Mouse (Mus musculus) embryo, embryonic 10.5 days (tissue): ENCODE results near the gene Gm20388.

Source experiments
- DNase-seq: peaks from one replicate; pipeline ENCODE4 v3.0.0-alpha.2; 2015; ENCODE audit warnings: low spot score

Gm20388 gene

DNA sequence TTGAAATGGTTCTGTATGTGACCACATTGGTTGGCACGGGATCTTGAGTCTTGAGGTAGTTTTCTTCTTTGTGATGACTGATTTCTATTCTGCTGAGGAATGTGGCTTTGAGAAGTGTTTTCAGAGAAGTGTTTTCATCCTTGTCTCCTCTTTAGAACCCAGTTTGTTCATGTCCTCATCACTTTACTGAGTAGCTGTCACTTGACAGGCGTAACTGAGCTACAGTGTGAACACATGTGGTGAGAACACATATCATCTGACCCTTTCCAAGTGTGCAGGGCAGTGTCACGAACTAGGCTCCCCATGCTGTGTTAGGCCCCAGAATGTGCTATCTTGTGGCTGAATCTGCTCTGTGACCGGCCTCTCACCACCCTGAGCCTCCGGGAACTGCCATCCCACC lies 2181.8 kb downstream of the Gm20388 start:
- no peak for DNase-seq

DNA sequence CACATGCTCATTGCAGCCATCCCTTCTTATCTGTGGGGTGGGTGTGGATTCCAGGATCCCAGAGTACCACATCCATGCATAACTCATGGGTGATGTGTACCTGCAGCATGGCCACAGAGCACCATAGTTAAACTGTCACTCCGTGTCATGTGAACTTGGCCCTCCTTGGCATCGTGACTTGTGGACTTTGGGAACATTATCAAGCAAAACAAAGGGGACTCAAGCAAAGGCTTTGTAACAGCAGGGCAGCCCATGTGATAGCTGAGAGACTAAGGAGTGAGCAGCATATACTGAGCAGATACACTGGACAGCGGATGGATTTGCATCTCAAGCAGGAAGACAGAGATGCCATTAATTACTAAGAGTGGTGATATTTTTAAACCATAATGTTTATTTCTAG lies 2188.1 kb downstream of the Gm20388 start:
- DNase-seq, result no peak

DNA sequence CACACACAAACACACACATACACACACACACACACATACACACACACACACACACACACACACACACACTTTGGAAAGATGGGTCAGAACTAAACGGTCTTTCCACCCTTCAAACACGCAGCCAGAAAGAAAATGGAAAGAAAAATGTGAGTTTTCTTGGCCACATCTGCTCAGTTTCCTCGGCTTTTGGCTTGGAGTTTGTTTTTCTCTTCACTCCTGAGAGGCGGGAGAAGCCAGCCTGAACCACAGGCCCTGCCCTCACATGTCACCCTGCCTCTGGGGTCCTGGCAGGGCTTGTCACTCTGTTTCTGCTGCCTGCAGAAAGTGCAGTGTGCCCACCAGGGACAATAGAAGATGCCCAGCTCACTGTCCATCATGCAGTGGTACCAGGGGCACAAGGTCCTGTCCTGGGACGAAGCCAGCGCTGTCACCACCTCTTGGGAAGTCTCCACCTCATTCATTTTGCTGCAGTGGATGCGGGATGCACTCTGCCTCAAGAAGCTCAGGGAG lies 2189.1 kb downstream of the Gm20388 start:
- no peak for DNase-seq

DNA sequence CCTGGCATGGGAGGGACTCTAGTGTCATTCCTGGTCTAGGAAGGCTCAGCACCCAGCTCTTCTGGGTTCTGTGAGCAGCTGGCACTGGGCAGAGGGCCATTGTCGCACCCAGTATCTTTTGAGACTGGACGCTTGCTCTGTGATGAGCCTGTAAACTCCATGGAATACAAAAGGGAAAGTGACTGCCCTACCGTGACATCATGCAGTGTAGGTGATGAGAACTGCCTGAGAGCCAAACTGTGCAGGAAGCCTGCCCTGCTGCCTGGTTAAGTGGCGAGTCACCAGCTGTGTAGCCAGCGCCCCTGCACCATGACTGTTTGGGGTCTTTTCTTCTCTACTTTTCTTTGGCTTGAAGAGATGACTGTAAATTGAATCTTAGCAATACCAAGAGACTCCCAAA lies 2191.2 kb downstream of the Gm20388 start:
- no peak for DNase-seq

DNA sequence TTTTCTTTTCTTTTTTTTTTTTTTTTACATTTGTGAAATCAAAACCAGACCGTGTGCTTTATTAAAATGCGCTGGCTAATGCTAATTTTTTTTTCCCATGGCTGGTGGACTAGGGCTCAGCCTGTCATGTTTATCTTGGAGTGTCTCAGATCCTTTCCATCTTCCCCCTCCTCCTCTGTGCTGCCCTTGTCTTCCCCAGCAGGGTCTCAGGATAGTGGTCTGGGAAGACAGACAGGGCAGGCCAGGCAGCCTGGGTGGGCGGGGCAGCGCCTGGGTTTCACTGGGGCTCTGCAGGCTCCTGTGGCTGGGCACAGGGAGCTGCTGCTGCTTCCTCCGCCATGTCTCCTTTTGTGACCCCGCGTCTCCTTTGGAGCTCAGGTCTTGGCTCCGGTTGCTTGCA lies 2191.6 kb downstream of the Gm20388 start:
- DNase-seq, result peak; percentile 60

DNA sequence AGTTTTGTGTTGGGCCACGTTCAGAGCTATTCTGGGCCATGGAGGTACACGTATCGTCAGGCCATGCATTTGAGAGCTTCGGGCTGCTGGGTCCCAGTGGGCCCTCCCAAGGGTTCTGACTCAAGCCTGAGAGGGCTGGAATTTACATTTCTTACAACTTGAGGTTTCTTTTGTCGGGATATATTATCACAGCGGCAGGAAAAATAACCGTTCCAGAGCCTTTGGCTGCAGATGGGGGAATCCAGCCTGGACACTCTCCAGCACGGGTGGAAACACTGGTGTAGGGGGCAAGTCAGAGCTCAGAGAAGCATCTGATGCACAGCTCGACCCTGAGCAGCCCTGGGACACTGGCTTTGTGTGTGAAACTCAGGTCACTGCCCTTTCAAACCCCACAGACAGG lies 2192.6 kb downstream of the Gm20388 start:
- DNase-seq, result no peak

DNA sequence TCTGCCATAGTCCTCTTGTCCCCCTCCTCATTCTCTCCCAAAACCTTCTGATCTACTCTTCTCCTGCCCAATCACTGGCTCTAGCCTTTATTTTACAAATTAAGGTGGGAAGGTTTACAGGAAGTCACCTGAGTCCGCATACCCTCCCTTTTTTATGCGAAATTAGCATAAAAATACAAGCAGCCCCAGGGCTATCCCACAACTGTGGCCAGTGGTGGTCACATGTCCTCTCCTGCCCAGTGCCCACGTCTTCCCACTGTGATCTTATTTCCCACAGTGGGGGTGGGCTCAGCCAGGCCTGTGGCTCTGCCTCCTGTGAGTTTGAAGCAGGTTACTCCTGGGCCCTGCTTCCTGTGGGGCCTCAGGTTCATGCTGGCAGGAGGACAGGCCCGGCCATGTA lies 2194.0 kb downstream of the Gm20388 start:
- no peak for DNase-seq

DNA sequence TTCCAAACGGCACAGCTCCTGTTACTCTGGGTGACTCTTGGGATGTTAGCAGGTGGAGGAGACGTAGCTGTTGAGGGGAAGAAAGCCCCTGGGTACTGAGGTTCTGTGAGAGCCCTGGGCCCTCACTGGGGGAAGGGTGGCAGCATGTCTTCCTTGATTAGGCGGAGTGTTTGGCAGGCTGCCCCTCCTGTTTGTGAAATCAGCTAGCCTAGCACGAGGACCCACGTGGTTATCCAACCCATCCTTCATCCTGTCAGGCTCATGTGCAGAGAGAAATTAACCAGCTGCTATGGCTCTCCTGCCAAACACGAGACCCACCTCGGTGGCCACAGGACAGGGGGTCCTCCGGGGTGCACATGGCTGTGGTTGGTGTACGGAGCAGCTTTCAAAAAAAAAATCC lies 2195.6 kb downstream of the Gm20388 start:
- peak; percentile 45 for DNase-seq

DNA sequence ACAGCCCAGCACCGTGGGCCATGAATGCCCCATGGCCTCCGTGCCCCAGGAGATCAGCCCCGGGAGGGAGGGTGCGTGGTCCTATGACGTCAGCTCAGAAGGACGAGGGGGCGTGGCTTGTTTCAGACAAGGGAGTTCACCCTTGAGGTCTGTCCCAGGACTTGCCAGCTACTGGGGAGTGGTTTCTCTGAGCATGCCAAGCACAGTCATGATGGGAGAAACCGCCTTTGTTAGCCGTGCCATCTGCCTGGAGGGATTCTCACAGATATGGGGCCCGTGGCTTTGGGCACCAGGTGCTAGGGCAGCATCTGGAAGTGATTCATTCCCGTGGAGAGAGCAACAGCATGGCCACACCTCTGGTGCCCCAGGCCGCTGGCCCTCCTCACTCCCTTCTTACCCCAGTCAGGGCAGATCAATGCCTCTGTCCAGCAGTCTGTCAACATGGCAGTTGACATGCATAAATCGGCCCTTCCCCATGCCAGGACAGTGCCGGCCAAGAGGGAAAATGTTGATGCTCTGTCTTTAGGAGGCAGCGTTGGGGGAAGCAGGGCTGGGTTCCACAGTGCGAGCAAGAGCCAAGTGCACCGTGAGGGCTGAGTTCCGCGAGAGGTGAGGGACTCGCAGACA lies 2199.7 kb downstream of the Gm20388 start:
- no peak for DNase-seq

DNA sequence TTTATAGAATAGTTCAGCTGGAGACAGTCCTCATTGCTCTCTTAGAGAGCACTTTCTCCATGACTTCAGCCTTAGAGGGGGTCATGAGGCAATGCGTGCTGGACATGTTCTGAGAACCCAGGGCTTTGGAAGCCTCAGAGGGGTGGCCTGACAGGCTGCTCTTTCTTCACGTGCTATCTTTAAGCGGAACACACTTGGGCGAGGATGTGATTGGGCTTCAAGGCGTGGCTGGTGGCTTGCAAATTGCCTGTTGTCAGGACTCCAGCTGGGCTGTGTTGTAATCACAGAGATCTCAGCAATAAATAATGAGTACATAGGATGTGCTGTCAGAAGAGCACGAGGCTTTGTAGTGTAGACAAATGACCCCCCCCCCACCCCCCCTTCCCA lies 2200.2 kb downstream of the Gm20388 start:
- no peak for DNase-seq

DNA sequence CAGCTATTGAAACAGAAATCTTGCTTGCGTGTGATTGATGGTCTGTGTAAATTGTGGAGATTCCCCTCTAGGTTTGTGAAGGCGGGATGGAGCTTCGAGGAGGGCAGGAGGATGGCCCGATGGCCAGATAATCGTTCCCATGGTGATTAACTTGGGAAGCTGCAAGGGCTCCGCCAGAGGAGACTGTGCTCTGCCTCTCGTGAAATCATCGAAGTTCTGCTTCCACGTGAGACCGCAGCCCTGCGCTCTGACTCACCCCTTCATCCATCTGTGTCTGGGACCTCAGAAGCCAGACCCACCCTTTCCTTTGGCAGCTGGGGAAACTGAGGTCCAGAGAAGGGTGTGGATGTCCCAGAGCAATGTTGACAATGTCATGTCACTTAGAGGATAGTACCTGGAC lies 2201.1 kb downstream of the Gm20388 start:
- no peak for DNase-seq

DNA sequence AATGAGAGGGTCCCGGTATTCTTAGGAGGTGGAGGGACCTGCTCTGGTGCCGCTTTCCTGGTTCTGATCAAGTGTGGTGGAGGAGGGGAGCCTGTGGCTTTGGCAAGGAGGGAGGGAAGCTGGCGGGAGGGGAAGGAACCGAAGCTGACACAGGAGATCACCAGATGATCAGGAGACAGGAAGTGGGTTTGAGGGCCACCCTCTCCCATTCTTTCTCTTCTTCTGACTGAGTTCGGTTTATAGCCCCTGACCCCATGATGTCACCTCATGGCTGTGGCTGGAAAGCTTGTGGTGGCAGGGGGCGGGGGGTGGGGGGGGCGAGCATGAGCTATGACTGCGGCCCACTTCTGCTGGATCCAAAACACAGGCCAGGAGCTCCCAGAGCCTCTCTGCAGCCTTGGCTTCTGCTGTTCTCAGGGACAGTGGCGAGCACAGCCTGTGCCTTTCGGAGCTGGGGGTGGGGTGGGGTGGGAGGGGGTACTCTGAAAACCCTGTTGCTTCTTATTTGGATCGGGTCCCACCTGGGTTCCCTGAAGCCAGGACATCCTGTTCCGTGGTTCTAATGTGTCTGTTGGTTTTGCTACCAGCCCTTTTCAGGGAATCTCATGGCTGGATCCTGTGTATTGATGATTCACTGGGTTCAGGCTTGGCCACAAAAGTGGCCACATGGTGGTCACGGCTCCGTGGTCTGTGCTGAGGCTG lies 2201.8 kb downstream of the Gm20388 start:
- no peak for DNase-seq

DNA sequence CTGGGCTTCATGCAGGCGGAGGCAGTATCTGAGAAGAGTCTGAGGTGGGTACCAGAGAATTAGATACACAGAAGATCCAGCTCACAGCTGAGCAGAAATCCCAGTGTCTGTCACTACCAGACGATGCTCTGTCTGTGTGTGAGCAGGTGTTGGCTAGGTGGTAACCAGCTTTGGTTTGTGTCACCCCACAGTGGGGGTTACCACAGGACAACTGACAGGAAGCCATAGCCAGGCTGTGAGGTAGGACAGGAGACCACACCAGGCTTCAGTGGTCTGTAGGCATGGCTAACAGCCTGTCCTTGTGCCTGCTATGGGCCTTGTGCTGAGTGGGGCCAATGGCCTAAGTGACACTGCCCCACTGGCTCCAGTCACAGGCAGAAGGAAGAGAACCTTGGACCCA lies 2204.2 kb downstream of the Gm20388 start:
- no peak for DNase-seq

DNA sequence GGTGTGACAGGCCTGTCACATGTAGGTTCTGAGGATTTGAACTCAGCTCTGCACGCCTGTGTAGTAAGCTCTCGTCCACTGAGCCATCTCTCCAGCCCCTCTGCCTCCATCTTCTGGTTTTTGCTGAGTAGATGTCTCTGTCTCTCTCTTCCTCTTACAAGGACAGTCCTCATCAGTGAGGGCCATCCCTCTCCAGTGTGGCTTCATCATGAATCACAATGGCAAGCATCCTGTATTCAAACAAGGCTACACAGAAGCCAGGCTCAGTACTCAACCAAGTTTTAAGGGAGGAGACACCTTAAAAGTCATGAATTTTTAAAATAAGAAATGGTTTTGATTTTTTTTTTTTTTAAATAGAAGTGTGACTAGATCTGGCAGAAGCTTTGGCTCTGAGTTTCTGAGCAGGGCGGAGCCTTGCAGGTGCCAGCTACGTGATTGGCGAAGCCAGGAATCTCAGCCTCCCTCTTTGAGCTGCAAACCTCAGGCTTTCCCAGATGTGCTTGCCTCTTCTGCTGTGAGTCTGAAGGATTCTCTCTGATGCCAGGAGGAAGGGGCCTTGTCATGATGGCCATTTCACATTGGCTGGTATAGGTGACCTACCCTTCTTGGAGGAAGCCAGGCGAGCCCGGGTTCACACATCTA lies 2206.2 kb downstream of the Gm20388 start:
- no peak for DNase-seq

DNA sequence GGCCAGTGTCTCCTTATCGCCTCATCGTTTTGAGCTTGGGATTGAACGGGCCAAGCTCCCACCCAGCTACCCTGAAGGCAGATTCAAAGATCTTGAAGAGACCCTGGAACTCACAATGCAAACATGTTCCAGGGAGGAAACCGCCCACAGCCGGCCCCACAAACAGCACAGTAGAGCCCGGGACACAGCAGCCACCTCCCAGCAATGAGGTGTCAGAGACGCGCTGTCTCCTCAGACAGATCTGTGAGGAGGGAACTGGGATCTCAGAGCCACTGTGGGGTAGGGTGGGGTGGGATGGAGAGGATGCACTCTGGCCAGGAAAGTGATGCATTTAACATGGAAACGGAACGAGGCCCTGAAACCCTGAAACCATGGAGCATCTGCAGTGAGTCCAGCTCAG lies 2207.5 kb downstream of the Gm20388 start:
- DNase-seq, result no peak

DNA sequence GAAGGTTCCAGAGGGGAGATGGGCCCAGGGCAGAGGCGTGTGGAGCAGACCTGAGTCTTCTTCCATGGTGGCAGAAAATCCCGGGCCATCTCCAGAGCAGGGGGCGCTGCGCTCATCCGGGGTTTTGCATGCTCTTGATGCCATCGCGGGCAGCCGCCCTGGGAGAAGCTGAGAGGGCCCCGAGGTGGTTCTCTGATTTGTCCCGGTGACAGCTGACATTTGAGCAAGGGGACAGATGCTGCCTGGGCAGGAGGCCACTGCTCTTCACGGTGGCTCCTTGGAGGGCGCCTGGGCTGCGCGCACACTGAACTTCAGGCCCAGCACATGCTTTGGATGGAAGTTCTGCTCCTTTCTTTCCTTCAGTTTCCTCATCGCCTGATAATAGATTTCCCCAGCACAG lies 2207.9 kb downstream of the Gm20388 start:
- no peak for DNase-seq

DNA sequence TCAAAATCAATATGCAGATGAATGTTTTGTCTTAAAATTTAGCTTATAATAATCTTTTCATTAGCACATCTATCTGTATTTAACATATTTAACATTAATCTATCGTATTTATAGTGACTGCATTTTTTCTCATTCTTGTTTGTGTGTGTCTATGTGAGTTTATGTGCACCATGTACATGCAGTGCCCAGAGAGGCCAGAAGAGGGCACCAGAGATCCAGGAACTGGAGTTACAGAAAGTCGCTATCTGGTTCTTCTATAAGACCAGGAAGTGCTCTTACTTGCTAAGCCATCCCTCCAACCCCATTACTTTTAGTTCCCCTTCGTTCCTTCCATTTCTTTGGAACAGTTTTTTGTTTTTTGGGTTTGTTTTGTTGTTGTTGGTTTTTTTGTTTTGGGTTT lies 2213.7 kb downstream of the Gm20388 start:
- DNase-seq, result no peak

DNA sequence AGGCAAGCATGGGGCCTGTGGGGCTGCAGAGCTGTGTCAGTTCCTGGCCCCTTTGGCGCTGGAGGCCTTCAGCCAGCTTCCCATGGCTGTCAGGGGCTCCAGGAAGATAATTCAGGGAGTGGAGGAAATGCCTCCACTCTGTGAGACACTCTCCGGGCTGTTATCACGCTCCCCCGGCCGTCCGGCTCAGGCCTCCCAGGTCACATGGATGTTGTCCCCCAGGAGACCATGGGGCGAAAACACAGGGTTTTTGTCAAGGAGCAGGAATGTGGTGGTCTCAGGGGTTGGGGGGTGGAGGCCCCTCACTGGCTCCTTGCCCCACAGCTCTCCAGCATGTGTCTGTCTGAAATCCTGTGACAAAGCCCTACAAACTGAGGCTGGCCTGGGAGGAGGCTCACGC lies 2216.0 kb downstream of the Gm20388 start:
- DNase-seq, result no peak

DNA sequence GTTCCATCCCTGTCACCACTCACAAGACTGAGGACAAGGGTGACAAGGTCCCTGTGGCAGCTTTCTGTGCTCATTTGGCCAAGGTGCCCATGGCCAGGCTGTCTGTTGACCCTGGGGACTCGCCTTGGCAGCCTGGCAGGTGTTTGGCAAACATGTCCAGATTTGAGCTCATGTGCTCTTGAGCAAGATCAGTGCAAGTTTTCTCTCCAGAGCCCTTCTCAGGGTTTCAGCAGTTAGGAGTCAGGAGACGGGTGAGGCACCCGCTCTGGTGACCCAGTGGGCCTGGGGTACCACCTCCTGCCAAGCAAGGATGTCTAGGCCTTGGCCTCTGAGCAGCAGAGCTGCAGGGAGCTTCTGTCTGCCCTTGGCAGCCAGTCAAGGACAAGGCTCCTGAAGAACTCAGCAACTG lies 2223.5 kb downstream of the Gm20388 start:
- no peak for DNase-seq

DNA sequence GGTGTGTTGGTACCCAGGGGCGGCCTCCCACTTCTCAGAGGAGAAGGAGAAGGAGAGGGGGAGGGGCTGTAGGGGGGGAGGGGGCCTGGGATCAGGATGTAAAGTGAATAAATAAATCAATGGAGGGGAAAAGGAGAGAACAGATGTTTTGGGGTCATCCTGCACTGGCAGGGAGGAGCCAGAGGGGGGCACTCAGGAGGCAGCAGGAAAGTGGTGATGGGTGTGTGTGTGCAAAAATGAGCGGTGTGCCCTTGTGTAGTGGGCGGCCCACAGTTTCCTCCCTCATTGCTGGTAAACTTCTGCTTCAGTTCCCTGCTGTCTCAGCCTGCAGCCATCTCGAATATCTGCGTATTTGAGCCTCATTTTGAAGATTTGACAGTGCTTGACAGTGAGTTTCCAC lies 2224.9 kb downstream of the Gm20388 start:
- DNase-seq, result no peak

DNA sequence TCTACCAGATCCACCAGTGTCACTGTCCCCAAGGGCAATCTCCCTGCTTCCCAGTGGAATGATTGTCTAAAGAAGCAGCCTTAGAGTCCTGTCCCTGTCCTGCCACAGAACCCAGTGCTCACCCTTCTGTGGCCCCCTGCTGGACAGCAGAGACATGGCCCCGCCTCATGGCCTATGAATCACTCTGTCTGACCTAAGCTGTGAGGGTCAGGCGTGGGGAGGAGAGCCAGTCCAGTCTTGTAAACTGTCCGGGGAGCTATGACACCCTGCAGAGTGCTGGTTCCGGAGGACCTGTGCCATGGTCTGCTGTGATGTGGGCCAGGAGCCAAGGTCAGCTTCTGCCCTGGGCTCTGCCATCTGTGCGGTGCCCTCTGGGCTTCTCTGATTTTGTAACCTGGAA lies 2229.1 kb downstream of the Gm20388 start:
- peak; percentile 82 for DNase-seq

DNA sequence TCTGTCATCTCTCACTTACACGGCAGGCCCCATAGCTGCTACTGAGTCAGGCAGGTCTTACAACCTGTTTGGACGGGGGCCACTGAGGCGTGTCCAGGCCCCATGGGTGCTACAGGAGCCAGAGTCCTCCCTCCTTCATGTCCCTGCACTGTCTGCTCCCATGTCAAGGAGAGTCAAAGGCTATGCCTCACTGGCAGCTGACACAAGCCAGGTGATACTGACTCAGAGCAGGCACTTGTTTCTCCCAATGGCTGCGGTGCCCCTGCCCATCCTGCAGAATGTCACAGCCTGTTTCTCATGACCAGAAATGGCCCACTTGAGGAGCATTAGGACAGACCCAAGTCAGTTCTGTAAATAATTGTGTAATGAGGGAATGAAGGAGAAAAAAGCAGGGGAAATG lies 2229.8 kb downstream of the Gm20388 start:
- no peak for DNase-seq

DNA sequence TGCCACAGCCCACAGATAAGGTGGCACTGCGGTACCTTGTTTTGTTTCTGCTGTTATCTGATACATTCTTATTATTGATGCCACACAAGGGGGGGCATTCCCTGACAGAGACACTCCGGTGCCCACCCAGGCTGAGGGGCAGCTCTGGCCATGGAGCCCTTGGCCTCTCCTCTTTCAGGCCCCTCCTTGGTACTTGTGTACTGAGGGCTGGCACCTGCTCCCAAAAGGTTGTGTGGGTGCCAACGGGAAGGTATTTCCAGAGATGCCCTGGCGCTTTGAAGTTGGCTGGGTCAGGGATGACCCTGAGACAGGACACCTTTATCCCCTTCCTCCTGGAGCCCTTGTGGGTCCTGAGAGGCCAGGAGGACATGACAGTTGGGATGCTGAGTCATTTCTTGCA lies 2231.8 kb downstream of the Gm20388 start:
- DNase-seq, result no peak

DNA sequence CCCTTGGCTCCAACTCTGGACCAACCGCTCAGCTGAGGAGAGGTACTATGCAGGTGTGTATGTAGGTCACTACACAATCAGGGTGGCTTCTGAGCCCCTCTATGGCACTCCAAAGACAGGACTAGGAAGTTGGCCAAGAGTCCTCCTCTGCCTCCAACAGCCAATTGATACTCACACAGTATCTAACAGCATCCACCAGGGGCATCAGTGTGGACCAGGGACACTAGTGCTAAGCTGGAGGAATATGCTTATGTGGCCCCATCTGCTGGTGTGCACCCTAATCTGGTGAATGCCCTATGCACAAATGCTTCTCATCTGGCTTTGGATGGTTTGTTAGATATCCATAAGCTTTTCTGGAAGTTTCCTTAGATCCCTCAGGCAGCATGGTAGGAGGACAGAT lies 2232.6 kb downstream of the Gm20388 start:
- DNase-seq, result no peak
